Mouse (Mus musculus) intestine, embryonic 14.5 days (tissue): ENCODE data around the gene Icam5. TPM values are rescaled to one million over a fixed set of nuclear protein-coding genes. Genes with fewer than 3 reads are reported as not detected.
"Not testable (repeated sequence)": the region's sequence is repeated elsewhere in the genome, so short reads cannot be mapped to it uniquely, and the experiment has no call there.

Experiments used
- ATAC-seq: fragments of 200-750 bp; cut with Nextera tagmentation; replicated peaks from 2 replicates; pipeline ENCODE4 v1.8.0; 2017; ENCODE audit warnings: low read depth, moderate number of reproducible peaks, moderate TSS enrichment, moderate library complexity; ENCODE audit not compliant: low FRiP score, low TSS enrichment
- DNase-seq: peaks from one replicate; pipeline ENCODE4 v3.0.0-alpha.2; 2018; ENCODE audit warnings: low spot score
- H3K27ac ChIP-seq: fragments of 300-500 bp; sonication (generic); 2 replicates; pipeline ENCODE4 v1.5.1; 2014; ENCODE audit warnings: low read depth, mild to moderate bottlenecking, control low read depth
- H3K27me3 ChIP-seq: fragments of 300-500 bp; sonication (generic); replicated peaks from 2 replicates; pipeline ENCODE4 v1.6.1; 2014; ENCODE audit warnings: low read length, control low read depth; ENCODE audit not compliant: control insufficient read depth, insufficient read depth
- H3K36me3 ChIP-seq: fragments of 300-500 bp; sonication (generic); 2 replicates; pipeline ENCODE4 v1.6.1; 2014; ENCODE audit warnings: low read length, control low read depth; ENCODE audit not compliant: control insufficient read depth, insufficient read depth
- H3K4me1 ChIP-seq: fragments of 300-500 bp; sonication (generic); replicated peaks from 2 replicates; pipeline ENCODE4 v1.6.1; 2014; ENCODE audit warnings: low read length, control low read depth, mixed read lengths; ENCODE audit not compliant: control insufficient read depth, insufficient read depth
- H3K4me2 ChIP-seq: fragments of 300-500 bp; sonication (generic); 2 replicates; pipeline ENCODE4 v1.6.1; 2014; ENCODE audit warnings: low read length
- H3K4me3 ChIP-seq: fragments of 300-500 bp; sonication (generic); 2 replicates; pipeline ENCODE4 v1.5.1; 2014; ENCODE audit warnings: low read depth, low read length, control low read depth, mixed read lengths
- H3K9ac ChIP-seq: fragments of 300-500 bp; sonication (generic); 2 replicates; pipeline ENCODE4 v1.6.1; 2014; ENCODE audit warnings: mild to moderate bottlenecking, low read length
- H3K9me3 ChIP-seq: fragments of 300-500 bp; sonication (generic); 2 replicates; pipeline ENCODE4 v1.6.1; 2016; ENCODE audit warnings: low read length, control low read depth; ENCODE audit not compliant: control insufficient read depth
- WGBS: fragments of 180-500 bp; shearing (Covaris S2); extraction: QIAGEN DNeasy Blood & Tissue Kit; methylation state at CpG from one replicate; pipeline ENCODE4 v1.1.7; 2014; 5-methylcytosine and 5-hydroxymethylcytosine counted together
- polyA plus RNA-seq: library from polyadenylated mRNA; unstranded; fragments of >200 nt; fragmentation: Nextera tagmentation; extraction: Ambion mirVana; gene quantifications from 2 replicates; pipeline ENCODE4 v1.2.1, GENCODE M21; 2014

Gene Icam5
- polyA plus RNA-seq, 1 experiment from 2014 or later = 0.12 TPM

GRCm38 (mm10) chr9:21034481-21035085 is 2.7 kb downstream of the Icam5 start:
- peak; percentile 56 for DNase-seq
- Histone ChIP-seq H3K4me2 (no peak overlapping the region), H3K36me3 (no peaks in the 10 kb centered on the region), H3K9ac (no peak overlapping the region), H3K27me3 (peaks cover 90% of the 10 kb centered on the region), H3K9me3 (no peaks in the 10 kb centered on the region), H3K27ac (no peak overlapping the region), H3K4me3 (no peak overlapping the region), H3K4me1 (peaks cover 36% of the 10 kb centered on the region)
- no peak for ATAC-seq
- 4% methylated on average over 17 of the region's 17 CpGs for WGBS

DNA sequence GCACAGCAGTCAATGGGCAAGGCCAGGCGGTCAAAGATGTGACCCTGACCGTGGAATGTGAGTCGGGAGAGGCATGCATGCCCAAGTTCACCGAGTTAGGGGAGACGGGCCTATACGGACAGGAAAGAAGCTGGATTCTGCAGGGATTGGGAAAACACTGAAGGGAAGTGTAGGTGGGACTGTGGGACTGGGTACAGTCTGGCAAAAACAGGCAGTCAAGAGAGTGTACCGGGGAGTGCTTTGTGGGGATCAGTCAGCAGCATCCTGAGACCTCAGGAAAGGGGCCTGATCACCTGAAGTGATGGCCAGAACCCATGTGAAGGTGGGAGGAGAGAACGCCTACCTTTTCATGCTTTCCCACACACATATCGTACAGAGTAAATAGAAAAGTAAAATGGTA is 3.7 kb downstream of the Icam5 start:
- H3K9ac ChIP-seq = no peak overlapping the region
- peaks cover 27% of the 10 kb centered on the region for H3K4me1 ChIP-seq
- WGBS = 23% methylated on average over 9 of the region's 9 CpGs
- no peak overlapping the region for H3K4me2 ChIP-seq
- H3K36me3 ChIP-seq = no peaks in the 10 kb centered on the region
- DNase-seq (no peak), ATAC-seq (no peak)
- H3K27ac ChIP-seq = no peak overlapping the region
- peaks cover 82% of the 10 kb centered on the region for H3K27me3 ChIP-seq
- no peak overlapping the region for H3K4me3 ChIP-seq
- H3K9me3 ChIP-seq = no peaks in the 10 kb centered on the region

DNA sequence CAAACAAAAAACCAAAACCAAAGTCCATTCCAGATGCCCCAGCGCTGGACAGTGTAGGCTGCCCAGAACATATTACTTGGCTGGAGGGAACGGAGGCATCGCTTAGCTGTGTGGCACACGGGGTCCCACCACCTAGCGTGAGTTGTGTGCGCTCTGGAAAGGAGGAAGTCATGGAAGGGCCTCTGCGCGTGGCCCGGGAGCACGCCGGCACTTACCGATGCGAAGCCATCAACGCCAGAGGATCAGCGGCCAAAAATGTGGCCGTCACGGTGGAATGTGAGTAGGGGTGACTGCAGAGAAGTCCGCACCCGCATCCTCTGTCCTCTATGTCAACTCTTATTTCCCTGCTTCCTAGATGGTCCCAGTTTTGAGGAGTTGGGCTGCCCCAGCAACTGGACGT is 4.3 kb downstream of the Icam5 start:
- Histone ChIP-seq H3K4me2 (no peak overlapping the region), H3K4me3 (no peak overlapping the region)

DNA sequence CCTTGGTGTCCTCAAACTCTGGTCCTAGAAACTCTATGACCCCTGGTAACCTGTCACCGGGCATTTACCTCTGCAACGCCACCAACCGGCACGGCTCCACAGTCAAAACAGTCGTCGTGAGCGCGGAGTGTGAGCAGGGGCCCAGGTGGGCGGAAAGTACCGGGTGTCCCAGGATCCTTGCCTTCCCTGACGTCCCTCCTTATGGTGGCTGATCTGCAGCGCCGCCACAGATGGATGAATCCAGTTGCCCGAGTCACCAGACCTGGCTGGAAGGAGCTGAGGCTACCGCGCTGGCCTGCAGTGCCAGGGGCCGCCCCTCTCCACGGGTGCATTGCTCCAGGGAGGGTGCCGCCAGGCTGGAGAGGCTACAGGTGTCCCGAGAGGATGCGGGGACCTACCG is 4.8 kb downstream of the Icam5 start:
- H3K4me1 ChIP-seq = peaks cover 32% of the 10 kb centered on the region
- no peaks in the 10 kb centered on the region for H3K36me3 ChIP-seq
- no peak overlapping the region for H3K9ac ChIP-seq
- H3K27ac ChIP-seq = no peak overlapping the region
- peak; percentile 53 for DNase-seq
- peaks cover 79% of the 10 kb centered on the region for H3K27me3 ChIP-seq
- no peak overlapping the region for H3K4me2 ChIP-seq
- no peak for ATAC-seq
- 4% methylated on average over 22 of the region's 22 CpGs for WGBS
- H3K9me3 ChIP-seq = no peaks in the 10 kb centered on the region
- H3K4me3 ChIP-seq = no peak overlapping the region

More for the DNA sequence above, 4.3 kb downstream of the Icam5 start:
- 11% methylated on average over 20 of the region's 20 CpGs for WGBS
- Histone ChIP-seq H3K27ac (no peak overlapping the region), H3K36me3 (no peaks in the 10 kb centered on the region), H3K9me3 (no peaks in the 10 kb centered on the region), H3K9ac (no peak overlapping the region), H3K27me3 (peaks cover 82% of the 10 kb centered on the region), H3K4me1 (peaks cover 29% of the 10 kb centered on the region)
- ATAC-seq (no peak), DNase-seq (no peak)

GRCm38 (mm10) chr9:21037481-21037891 is 5.6 kb downstream of the Icam5 start:
- peak; percentile 62 for DNase-seq
- peaks cover 26% of the 10 kb centered on the region for H3K4me1 ChIP-seq
- peak overlapping the region; percentile 22; the same call in 1 of the 2 replicates for H3K9ac ChIP-seq

GRCm38 (mm10) chr9:21039779-21040178 is 7.9 kb downstream of the Icam5 start:
- DNase-seq (no peak), ATAC-seq (no peak)
- H3K27ac ChIP-seq = no peak overlapping the region
- WGBS = 73% methylated on average over 3 of the region's 3 CpGs
- H3K4me3 ChIP-seq = no peak overlapping the region
- H3K4me2 ChIP-seq = no peak overlapping the region
- H3K36me3 ChIP-seq = no peaks in the 10 kb centered on the region
- no peak overlapping the region for H3K9ac ChIP-seq
- H3K9me3 ChIP-seq = no peaks in the 10 kb centered on the region
- H3K27me3 ChIP-seq = peaks cover 48% of the 10 kb centered on the region
- H3K4me1 ChIP-seq = peaks cover 17% of the 10 kb centered on the region

More at GRCm38 (mm10) chr9:21037481-21037891, 5.6 kb downstream of the Icam5 start:
- Histone ChIP-seq H3K27ac (no peak overlapping the region), H3K4me3 (peak overlapping the region; percentile 36), H3K4me2 (peak overlapping the region; percentile 53), H3K27me3 (peaks cover 71% of the 10 kb centered on the region), H3K9me3 (no peaks in the 10 kb centered on the region), H3K36me3 (no peaks in the 10 kb centered on the region)
- WGBS = 4% methylated on average over 31 of the region's 31 CpGs
- no peak for ATAC-seq

GRCm38 (mm10) chr9:21041308-21041707 is 9.4 kb downstream of the Icam5 start:
- H3K4me1 ChIP-seq = peaks cover 12% of the 10 kb centered on the region
- no peak for DNase-seq

DNA sequence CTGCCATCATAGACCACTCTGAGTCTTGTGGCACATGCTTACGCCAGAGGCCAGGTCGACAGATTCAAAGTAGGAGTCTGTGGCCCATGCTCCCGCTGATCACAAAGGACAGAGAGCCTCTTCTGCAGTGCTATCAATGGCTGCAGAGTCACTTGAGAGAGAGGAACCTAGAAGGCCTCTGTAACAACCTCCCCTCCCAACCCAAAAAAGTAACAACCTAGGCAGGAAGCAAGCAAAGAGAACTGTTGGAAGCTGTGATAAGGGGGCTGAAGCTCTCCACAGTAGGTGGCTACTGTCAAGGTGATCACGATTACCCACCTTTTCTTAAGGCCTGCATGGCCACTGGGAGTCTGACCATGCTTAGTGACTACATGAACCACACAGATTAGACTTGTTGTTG is 11.7 kb downstream of the Icam5 start:
- no peaks in the 10 kb centered on the region for H3K9me3 ChIP-seq
- H3K4me3 ChIP-seq = no peak overlapping the region
- H3K27me3 ChIP-seq = peaks cover 10% of the 10 kb centered on the region
- H3K4me2 ChIP-seq = no peak overlapping the region
- WGBS = 90% methylated on average over 4 of the region's 4 CpGs
- DNase-seq (no peak), ATAC-seq (no peak)
- no peak overlapping the region for H3K9ac ChIP-seq
- peaks cover 5% of the 10 kb centered on the region for H3K4me1 ChIP-seq
- H3K36me3 ChIP-seq = no peaks in the 10 kb centered on the region
- no peak overlapping the region for H3K27ac ChIP-seq

More at GRCm38 (mm10) chr9:21041308-21041707, 9.4 kb downstream of the Icam5 start:
- no peak for ATAC-seq
- Histone ChIP-seq H3K27ac (no peak overlapping the region), H3K9ac (no peak overlapping the region), H3K36me3 (no peaks in the 10 kb centered on the region), H3K9me3 (no peaks in the 10 kb centered on the region), H3K4me2 (no peak overlapping the region), H3K4me3 (no peak overlapping the region), H3K27me3 (peaks cover 33% of the 10 kb centered on the region)
- WGBS = 23% methylated on average over 4 of the region's 4 CpGs

GRCm38 (mm10) chr9:21044785-21045184 is 12.9 kb downstream of the Icam5 start:
- H3K9me3 ChIP-seq, ATAC-seq, H3K4me2 ChIP-seq, H3K36me3 ChIP-seq, DNase-seq, H3K27me3 ChIP-seq, H3K27ac ChIP-seq, H3K4me1 ChIP-seq, H3K9ac ChIP-seq, H3K4me3 ChIP-seq: not testable (repeated sequence)
- WGBS = 46% methylated on average over 1 of the region's 1 CpGs
